Mouse (Mus musculus): ENCODE measurements around the gene Elovl5.

Elovl5 gene

DNA sequence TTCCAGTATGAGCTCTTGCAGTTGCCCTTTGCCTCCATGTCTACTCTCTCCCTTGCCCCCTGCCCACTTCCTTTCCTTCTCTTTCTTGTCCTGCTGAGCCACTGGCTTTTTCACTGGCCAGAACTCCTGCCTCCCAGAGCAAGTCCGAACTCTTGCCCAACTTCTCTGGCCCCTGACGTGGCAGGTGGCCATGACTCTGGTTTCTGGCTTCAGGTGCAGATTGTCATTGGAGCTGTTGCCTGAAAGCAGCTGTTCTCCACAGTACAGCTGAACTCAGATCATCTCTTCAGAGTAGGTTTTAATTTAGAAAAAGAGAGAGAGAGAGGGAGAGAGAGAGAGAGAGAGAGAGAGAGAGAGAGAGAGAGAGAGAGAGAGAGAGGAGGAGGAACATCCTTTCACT, 86.1 kb downstream of the Elovl5 start:
- no peak for DNase-seq

GRCm38 (mm10) chr9:78005481-78005880, 88.3 kb downstream of the Elovl5 start:
- DNase-seq = peak; percentile 68

DNA sequence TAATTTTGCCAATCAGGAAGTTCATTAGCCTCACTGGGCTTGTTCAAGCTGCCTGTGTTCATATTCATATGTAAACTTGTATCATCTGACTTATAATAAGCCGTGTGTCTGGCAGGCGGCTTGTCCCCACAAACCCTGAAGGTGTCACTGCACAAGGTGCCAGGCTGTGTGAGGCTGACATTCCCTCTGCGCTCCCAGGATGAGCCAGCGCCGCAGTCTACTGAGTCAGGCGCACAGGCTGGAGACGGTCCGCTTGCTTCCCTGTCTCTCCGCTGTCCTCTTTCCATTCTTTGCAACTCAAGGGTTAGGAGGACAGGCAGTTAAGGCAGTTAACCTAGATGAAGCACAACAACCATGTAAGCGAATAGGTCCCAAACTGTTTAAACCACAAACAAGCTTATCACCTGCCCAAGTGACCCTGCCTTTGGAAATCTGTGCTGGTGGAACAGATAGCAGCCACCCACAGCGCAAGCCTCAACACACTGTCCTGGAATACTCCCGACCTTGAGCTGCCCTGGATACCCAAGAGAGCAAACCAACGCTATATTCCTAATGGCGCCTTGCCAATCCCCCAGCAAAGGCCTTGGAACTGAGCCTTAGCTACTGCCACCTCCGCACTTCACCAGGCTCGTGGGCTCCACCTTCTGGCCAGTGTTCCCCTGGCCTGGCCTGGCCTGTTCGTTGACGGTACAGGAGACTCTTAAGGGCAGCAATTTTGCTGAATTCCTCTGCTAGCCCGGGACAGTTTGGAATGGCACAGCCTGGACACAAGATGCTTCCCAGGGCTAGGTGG, 89.2 kb downstream of the Elovl5 start:
- peak; percentile 94 for DNase-seq

DNA sequence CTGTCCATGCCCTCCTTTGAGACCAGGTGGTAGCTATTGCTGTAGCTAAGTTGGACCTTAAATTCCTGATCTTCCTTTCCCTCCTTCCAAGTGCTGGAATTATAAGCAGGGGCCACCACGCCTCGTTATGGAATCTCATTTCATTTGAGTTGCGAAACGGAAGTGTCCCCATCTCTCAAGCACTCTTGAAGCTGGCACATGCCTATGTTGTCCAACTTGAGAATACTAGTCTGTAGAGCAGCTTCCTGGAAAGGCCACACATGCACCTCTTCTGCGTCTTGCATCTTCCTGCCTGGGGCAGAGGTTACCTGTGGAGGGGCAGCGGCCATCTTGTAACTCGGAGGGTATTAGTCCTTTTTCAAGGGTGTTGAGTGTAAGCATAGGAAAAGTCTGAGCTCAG, 92.2 kb downstream of the Elovl5 start:
- DNase-seq = peak; percentile 89

GRCm38 (mm10) chr9:78010187-78010586, 93.0 kb downstream of the Elovl5 start:
- no peak for DNase-seq

DNA sequence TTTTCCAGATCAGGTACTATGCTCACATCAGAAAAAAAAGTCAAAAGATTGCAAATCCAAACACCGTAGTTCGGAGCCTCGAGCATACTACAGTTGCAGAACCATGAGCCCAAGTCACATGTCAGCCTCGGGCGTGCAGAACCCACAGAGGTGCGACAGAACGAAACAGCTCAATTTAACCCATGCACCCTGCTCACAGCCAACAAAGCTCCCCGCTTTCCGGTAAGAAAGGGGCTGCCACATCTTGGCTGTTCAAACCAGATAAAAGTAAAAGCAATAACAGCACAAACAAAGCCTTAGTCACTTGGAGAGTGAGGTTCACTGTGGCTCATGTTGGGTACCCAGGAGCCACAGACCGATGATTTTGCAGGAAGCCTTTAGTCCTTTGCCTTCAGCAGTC, 93.5 kb downstream of the Elovl5 start:
- no peak for DNase-seq

GRCm38 (mm10) chr9:78012066-78012465, 94.9 kb downstream of the Elovl5 start:
- no peak for DNase-seq

DNA sequence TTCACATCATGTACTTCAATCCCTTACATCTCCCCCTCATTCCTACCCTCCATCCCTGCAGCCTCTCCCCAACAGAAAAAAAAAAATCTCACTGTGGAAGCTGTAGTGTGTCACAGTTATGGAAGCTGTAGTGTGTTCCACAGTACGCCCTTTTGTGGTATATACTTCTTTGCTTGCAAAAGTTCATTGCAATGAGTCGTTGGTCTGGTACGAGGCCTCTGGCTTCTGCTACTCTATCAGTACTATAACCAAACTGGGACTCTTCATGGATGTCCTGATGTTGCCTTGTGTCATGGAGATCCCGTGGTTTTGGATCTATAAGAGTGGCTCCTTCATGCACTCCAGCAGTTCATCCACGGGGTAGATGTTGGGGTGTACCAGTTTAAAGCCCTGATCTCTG, 95.5 kb downstream of the Elovl5 start:
- DNase-seq = no peak

DNA sequence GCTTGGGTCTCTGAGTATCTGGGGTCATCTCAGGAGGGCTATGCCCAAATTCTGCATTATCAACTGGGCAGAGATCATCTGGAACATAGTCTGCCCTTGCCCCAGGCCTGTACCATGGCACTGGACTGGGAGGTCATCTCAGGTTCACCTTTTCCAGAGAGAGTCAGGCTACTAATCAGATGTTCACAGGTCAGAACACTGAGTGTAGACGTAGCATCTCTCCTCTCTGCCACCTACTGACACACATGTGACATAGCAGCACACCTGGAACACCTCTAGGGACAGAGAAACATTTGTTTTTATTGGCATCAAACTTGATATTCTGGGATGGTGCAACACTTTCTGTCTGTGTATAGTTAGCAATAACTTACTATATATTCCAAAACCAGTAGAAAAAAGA, 96.6 kb downstream of the Elovl5 start:
- DNase-seq = no peak

- DNase-seq = no peak
These were observed 98.7 kb downstream of the Elovl5 start for GRCm38 (mm10) chr9:78015816-78016215.

DNA sequence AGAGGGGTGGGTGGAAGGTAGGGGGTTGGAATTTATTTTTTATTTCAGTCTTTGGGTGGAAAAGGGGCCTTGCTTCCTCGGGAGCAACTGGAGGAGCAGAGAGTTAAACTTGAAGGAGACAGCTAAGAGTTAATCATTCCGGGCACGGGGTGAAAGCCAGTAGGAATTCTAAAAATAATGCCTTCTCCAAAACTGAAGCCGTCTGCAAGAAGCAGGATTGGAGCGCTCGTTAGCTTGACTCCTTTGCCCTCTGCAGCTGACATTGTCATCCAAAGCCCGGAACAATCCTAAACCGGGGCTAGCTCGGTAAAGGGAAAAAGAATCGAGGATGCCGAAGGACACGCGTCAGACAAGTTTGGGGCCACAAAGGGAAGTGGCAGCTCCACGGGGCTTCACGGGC, 99.1 kb downstream of the Elovl5 start:
- no peak for DNase-seq

DNA sequence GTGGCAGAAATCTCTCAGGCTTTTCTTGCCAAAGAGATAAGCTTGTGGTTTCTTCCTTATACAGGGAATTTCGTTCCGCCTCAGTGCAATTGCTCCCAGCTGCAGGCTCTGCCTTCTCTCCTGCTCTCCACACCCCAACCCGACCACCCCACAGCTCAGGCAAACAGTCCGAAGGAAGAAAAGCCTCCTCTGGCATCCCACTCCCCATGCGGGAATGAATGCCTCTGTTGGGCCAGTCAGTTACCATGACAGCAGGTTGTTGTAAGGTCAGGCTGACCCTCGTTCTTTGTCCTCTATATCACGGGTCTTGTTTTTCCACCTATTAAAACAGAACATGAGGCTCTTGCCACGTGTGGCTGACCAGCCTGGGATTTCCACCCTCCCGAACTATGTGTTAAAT, 104.1 kb downstream of the Elovl5 start:
- no peak for DNase-seq

DNA sequence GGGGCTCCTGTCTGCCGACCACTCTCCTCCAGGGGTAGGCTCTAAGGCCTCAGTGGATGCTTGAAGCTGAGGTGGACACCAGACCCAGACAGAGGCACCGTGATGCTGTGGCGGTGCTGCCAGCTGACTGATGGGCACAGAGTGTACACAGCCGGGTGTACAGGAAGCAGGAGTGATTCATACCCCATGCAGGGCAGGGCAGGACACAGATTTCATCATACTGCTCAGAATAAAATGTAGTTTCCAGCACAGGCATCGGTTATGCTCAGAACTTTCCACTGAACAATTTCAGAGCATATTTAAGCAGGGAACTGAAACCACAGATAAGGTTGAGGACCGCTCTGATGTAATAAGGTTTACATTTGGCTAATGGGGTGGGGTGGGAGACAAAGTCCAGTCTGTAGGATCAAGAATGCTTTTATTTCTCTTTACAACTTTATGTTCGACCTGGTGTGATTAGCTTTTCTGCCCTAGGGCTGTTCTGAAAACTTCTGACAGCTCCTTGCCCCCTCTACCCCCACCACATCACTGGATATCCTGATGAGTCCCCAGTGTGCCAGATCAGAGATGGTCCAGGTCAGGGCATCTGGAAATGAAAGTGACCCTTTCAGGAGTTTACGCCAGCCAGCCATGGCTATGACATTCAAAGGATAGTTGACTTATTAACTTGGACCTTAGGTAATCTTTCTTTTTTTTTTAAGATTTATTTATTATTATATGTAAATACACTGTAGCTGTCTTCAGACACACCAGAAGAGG, 105.2 kb downstream of the Elovl5 start:
- DNase-seq = peak; percentile 84

GRCm38 (mm10) chr9:78024823-78025222, 107.7 kb downstream of the Elovl5 start:
- peak; percentile 87 for DNase-seq

DNA sequence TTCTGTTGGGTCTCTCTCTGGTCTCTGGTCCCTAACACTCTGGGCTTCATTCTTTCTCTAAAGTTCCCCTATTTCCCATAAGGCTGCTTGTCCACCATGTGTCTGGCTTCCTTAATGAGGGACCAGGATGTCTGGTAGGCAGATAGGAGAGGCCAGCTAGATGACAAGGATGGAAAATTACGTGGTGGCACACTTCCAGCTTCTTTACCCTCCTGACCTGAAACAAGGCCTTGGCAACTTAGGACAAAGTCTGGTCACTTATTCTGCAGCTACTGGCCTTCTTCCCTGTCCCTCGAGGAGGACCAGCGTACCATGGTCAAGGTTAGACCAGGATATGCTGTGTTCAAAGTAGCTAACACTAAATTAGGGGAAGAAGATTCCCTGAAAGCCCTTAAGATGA, 109.9 kb downstream of the Elovl5 start:
- no peak for DNase-seq

- no peak for DNase-seq
These were observed 113.8 kb downstream of the Elovl5 start for GRCm38 (mm10) chr9:78030835-78031456.

DNA sequence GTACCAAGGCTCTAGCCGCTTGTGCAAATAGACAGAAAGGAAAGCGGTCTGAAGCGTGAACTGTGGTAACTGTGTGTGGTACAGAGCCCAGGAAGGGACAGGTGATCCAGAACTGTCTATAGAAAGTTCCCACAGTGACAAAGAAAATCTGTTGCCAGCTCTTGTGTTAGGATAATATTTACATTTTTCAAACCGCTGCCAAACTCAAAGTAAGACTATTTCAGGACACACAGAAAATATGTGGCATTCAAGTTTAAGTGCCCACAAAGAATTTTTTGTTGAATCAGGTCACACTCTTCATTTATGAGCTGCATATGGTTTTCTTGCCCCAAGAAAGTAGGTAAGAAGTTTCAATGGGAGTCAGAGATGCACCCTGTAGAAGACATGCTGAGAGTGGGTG, 115.8 kb downstream of the Elovl5 start:
- no peak for DNase-seq

Data from lung, postnatal 36 days (tissue).